Mouse (Mus musculus): ENCODE measurements around the gene Tsr1. TPM values are rescaled to one million over a fixed set of nuclear protein-coding genes. Genes with fewer than 3 reads are reported as not detected.

Gene Tsr1
- total RNA-seq, 2 experiments from 2014 or later: 10.0 to 13.9 TPM

DNA sequence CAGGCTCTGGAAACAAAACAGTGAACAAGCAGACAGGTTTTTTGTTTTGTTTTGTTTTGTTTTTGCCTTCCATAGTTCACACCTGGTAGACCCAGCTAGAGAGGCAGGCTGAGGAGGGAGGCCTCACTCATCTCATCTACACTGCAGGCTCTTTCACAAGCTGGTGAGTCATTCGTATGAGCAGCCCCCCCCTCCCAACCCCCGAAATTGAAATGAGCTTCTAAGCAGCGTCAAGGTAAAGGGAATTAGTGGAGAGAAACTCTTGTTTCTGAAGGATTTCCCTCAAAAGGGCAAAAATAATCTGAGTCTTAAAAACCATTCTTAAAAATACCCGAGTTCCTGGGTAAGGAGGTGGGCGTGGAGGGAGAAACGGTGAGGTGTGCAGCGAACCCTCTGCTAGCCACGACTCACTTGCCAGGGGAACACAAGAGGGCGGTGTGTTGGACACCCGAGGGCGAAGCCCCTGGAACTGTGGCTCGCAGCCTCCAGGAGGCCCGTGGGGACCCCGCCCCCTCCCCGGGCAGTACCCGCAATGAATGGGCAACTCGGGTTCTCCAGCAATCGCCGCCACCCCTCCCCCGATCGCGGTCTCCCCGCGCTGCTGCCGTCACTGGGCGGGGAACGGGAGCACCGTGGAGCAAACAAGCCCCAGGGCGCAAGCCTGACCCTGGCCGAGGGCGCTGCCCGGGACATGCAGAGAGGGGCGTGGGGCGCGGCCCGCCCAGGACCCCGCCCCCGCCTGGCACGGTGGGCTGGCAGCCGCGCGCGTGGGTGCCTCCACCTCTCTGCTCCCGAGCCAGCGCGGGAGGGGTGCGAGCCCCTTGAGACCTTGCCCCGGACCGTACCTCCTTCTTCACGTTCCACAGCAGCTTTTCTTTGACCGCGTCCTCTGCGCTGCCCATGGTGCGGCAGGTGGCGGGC is 1.6 kb upstream of the Tsr1 start:
- no peak for ATAC-seq (replicated peaks; ENCODE audit: low FRiP score, poor library complexity, severe bottlenecking)

DNA sequence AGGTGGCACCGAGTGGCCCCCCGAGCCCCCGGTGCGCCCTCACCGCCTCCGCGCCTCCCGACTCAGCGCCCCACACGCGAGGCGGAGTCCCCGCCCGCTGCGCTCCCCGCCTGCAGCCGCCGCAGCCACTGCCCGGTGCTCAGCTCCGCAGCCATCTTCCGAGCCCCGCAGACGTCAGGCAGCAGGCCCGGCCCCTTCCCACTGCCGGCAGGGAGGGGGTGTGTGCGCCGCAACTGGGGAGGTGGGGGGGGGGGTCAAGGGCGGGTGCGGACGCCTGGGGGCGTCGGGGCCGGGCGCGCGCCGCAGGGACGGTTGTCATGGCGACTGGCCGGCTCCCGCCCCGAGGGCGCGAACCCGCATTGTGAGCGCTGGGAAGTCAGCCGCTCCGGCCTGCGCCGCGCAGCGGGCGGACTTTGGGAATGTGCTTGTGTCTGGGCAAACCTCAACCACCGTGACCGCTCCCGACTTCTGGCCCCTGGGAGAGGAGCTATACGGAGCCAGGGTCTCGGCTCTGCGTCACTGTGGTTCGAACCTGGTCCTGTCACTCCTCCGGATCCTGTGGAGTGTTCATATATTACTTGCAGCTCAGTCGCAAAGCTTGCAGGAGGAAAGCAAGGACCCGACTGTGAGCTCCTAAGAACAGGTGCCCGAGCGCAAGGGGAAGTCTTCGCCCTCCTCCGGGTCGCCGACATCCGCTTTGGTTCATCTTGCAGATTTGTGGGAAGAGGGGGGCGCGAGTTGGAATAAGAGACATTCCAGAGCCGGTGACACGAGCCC is 782 bp upstream of the Tsr1 start, which contains the start of gene Sgsm2:
Gene Sgsm2 (minus strand): TSS at position 160 of the 777 bp plus-strand sequence.
- ATAC-seq (replicated peaks; ENCODE audit: low FRiP score, poor library complexity, severe bottlenecking): peak; percentile 33; the same call in 1 of the 2 replicates

DNA sequence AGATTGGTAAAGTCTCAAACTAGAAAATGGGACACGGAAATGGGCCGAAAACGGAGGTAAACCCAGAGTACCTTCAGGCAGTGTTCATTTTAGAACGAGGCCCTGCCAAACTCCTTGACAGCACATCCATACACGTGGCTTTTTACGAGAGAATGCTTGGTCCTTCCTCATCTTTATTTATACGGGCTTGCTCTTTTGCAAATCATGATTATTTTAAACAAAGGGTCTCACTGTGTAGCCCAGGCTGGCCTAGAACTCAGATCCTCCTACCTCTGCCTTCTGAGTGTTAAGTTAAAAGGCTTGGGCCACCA is 601 bp downstream of the Tsr1 start:
- no peak for ATAC-seq (replicated peaks; ENCODE audit: low FRiP score, poor library complexity, severe bottlenecking)

DNA sequence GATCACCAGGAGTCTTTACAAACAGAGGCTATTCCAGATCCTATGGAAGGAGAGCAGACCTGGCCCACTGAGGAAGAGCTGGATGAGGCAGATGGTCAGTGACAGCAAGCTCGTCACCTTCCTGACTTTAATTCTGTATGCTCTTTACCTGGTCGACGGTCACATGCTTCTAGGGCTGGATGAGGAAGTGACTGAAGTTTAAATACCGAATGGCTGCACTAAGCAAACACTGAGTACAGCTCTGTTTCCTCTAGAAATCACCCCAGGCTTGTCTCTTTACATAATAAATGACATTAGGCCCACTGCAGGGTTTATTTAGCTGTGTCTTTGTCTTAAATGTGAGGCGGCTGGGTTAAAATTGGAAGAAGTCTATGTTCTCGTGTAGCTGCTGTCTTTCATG is 3.7 kb downstream of the Tsr1 start:
- no peak for ATAC-seq (replicated peaks; ENCODE audit: low FRiP score, poor library complexity, severe bottlenecking)

DNA sequence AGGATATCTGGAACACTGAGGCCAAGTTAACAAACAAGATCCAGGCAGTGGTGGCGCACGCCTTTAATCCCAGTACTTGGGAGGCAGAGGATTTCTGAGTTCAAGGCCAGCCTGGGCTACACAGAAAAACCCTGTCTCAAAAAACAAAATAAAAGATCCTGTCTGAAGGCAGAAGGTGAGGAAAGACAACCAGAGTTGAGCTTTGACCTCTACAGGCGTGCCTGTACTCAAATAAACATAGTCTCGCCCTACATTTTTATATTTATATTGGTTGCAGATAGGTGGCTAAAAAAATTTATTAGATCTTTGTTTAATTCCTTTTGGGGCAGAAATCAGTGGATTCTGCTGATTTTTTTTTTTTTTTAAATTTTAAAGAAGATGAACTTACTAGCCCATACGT is 4.5 kb downstream of the Tsr1 start:
- no peak for ATAC-seq (replicated peaks; ENCODE audit: low FRiP score, poor library complexity, severe bottlenecking)

DNA sequence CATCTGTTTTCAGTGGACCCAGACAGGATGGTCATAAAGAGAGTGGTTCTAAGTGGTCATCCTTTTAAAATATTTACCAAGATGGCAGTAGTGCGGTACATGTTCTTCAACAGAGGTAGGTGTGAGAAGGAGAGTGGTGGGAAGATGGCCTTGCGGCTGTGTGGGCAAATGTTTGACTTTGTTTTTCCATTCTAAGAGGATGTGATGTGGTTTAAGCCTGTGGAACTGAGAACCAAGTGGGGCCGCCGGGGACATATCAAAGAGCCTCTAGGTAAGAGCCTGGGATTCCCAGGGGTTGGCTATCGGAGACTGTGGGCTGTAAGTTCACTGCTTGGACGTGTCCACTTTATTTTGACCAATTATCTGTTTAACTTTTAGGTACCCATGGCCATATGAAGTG is 10.0 kb downstream of the Tsr1 start:
- ATAC-seq (replicated peaks; ENCODE audit: low FRiP score, poor library complexity, severe bottlenecking): no peak

DNA sequence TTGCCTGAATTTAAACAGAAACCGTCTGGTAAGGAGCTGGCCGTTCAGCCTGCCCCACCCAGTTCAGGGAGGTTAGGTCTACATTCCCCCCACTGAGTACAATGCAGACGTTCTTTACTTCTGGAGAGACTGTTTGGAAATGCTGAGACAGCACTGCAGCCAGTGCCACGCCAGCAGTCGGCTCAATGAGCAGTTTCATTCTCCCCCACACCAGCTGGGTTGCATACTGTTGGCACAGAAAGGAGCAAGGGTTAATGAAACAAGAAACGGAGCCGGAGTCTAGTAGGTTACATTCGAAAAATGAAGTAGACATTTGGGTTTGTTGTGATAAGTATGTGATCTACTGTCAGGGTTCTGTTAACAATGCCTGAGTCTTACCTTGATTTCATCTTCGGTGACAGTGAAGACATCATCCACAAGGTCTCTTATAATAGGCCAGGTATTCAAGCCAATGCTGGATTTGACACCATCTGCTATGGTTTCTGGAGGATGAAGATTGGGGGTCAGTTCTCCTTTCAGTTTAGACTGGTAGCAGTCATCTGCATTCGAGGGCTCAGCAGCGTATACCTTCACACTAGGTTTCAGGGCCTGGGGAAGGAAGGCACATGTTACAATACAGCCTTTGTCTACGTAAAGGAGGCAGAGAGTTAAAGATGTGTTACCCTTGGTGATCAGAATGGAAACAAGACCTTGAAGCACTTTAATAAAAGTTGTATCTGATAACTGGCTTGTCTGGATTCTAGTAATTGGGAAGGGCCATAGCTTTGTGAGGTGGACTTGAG is 10.9 kb downstream of the Tsr1 start:
- ATAC-seq (replicated peaks; ENCODE audit: low FRiP score, poor library complexity, severe bottlenecking): no peak

DNA sequence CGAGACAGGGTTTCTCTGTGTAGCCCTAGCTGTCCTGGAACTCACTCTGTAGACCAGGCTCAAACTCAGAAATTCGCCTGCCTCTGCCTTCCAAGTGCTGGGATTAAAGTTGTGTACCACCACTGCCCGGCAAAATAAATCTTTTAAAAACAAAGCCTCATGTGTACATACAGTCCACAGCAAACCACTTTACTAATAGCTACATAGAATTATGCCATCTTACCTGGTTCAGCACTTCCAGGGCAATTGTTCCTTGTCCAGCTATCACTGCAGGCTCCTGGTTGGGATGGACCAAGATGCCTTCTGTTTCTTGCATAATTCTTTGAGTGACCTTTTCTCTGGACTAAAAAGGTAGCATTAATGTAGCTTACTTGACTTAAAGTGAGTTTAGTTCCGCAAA is 12.1 kb downstream of the Tsr1 start:
- no peak for ATAC-seq (replicated peaks; ENCODE audit: low FRiP score, poor library complexity, severe bottlenecking)

DNA sequence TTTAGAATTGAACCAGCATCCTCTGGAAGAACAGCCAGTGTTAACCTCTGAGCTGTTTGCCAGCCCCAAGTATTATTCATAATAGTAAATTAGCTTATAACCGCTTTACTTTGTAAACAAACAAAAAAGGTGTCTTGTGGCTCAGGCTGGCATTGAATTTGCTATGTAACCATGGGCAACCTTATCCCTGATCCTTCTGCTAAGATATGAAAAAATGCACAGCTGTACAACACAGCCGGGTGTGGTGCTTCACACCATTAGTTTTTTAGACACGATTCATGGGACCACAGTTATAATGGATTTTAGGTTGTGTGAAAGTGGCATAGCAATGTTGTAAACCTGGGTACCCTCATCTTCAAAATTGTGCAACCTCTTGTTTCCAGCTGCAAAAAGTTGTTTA is 14.6 kb downstream of the Tsr1 start:
- ATAC-seq (replicated peaks; ENCODE audit: low FRiP score, poor library complexity, severe bottlenecking): no peak

DNA sequence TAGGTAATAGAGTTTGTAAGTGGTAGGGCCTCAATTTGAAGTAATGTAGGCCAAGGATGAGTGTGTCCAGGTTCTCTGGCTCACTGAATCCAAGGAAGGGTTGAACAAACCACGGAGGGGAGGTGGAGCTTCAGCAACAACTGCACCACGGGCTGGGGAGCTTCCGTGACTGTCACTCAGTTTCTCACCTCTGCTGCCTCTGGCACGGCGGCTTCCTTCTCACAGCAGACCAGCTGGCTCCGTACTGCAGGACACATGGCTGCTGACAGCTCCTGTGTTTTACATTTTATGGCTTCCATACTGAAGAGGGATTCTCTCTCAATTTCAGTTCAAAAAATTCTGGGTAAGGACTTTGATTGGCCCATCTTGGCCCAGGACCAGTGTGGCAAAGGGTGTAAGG is 21.4 kb downstream of the Tsr1 start:
- ATAC-seq (replicated peaks; ENCODE audit: low FRiP score, poor library complexity, severe bottlenecking): no peak

DNA sequence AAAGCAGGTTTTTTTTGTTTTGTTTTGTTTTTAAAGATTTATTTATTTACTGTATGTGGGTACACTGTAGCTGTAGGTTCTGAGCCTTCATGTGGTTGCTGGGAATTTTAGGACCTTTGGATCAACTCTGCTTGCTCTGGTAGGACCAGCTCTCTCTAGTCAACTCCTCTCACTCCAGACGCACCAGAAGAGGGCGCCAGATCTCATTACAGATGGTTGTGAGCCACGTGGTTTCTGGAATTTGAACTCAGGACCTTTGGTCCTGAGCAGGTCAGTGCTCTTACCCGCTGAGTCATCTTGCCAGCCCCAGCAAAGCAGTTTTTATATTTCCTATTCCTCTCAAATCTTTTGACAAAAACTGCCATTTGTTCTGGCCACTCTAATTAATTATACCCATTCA is 26.3 kb downstream of the Tsr1 start:
- no peak for ATAC-seq (replicated peaks; ENCODE audit: low FRiP score, poor library complexity, severe bottlenecking)

DNA sequence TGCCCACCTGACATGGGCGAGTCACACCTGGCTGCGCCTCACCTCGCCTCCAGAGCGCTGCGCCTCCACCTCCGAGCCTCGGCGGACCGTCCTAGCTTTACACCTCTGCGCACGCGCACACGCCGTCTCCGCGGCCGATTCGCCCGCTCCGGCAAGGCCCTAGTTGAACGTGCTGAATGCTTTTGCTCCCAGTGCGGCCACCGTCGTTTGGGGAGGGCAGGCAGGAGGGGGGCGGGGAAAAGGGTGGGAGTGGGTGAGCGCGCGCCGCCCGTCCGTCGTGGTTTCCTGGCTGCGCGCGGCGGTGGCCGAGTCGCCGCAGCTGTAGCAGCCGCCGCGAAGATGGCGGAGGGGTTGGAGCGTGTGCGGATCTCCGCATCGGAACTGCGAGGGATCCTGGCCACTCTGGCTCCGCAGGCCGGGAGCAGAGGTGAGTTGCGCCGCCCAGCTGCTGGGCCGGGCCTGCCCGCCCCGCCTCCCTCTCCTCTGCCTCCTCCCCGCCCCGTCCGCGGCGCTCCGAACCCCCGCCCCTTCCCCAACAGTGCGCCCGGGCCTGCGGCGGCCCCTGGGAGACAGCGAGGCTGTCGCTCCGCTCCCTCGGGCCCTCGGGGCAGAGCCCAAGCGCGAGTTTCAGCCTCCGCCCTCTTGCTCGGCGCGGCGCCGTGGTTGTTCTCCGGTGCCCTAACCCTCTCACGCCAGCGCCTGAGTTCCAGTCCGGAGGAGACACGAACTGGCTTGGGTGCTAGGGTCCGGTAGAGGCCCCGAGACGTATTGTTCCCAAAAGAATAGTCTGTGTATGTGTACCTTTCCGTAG is 27.9 kb downstream of the Tsr1 start, which contains the start of the genes Smg6 and Srr:
Gene Smg6 (plus strand): TSS at position 247 of the 811 bp plus-strand sequence.
Gene Srr (minus strand): TSS at position 372 of the 811 bp plus-strand sequence.
- peak; percentile 85 for ATAC-seq (replicated peaks; ENCODE audit: low FRiP score, poor library complexity, severe bottlenecking)

DNA sequence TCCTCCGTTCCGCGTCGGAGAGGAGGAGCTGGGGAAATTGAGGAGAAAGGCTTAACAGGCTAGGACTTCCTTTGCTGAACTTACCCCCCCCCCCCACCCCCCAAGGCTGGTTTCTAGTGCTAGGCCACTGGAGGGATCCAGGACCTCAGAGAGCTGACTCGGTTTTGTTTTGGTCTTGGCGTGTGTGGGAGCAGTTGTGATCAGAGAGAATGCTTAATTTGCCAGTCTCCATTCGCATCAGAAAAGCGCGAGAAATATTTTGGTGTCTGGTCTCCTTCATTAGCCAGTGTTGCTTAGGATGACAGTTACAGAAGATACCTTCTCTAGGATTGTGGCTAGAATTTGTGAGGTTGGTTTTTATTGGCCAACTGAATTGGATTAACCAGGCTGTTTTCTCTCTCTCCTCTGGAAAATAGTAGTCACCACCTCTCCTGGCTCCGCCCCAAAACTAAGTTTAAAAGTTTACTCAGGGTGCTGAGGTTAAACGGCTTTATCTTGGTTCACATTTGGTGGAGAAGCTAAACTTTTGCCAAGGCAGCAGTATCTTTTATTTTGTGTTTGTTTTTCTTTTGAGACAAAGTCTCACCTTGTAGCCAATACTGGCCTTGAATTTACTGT is 28.6 kb downstream of the Tsr1 start:
- peak; percentile 72 for ATAC-seq (replicated peaks; ENCODE audit: low FRiP score, poor library complexity, severe bottlenecking)

DNA sequence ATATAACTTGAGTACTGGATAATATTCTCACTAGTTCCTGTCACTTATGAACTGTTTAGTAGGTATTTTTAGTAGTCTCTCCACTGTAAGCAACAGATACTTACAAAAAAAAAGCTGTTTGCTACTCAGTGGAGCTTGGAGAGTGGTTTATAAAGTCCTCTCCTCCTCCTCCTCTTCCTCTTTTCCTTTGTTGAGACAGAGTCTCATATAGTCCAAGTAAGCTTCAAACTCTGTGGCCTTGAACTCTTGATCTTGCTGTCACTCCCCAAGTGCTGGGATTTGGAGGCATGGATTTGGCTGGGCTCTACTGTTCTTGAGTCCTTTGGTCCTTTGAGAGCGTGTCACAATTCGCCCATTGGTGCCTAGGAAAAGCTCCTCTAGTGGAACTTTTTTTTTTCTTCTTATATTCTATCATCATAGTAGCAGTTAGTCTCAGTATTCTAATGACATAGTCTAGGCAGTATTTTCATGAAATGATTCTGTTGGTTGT is 29.4 kb downstream of the Tsr1 start:
- no peak for ATAC-seq (replicated peaks; ENCODE audit: low FRiP score, poor library complexity, severe bottlenecking)

DNA sequence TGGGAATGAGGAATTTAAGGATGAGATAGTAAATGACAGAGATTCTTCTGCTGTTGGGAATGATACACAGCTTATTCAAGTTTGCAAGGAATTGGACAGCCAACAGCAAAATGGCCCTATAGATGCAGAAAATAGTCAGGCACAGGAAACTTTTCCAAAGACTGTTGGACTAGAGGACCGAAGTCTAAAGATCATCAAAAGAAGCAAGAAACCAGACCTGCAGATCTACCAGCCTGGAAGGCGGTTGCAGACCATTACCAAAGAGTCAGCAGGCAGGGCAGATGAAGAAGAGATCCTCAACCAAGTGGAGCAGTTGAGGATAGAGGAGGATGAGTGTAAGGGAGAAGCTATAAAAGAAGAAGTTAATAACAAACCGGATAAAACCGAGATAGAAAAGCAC is 31.2 kb downstream of the Tsr1 start:
- ATAC-seq (replicated peaks; ENCODE audit: low FRiP score, poor library complexity, severe bottlenecking): no peak

DNA sequence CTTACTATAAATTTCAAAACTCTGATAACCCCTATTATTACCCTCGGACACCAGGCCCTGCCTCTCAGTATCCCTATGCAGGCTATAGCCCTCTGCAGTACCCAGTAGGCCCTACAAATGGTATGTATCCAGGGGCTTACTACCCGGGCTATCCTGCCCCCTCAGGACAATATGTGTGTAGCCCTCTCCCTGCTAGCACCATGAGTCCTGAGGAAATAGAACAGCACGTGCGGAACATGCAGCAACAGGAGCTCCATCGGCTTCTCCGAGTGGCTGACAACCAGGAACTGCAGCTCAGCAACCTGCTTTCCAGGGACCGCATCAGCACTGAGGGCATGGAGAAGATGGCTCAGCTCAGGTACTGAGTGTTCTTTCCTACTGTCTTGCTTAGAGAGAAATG is 32.5 kb downstream of the Tsr1 start:
- ATAC-seq (replicated peaks; ENCODE audit: low FRiP score, poor library complexity, severe bottlenecking): no peak

DNA sequence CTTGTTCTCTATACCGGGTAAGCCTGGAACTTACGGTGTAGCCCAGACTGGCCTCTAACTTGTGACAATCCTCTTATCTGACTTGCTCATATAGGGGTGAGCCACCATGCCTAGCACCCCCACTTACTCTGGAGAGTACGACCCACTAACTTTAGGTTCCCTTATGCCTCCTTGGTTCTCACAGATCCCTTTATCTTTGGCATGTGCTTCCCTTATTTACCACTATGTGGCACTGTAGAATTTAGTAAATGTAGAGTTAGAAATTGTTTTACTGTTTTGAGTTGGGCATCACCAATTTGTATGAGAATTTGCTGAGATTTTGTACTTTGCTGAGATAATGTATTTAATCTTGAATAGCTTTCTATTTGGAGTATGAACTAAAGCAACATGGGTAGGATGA is 48.5 kb downstream of the Tsr1 start:
- ATAC-seq (replicated peaks; ENCODE audit: low FRiP score, poor library complexity, severe bottlenecking): peak; percentile 75

DNA sequence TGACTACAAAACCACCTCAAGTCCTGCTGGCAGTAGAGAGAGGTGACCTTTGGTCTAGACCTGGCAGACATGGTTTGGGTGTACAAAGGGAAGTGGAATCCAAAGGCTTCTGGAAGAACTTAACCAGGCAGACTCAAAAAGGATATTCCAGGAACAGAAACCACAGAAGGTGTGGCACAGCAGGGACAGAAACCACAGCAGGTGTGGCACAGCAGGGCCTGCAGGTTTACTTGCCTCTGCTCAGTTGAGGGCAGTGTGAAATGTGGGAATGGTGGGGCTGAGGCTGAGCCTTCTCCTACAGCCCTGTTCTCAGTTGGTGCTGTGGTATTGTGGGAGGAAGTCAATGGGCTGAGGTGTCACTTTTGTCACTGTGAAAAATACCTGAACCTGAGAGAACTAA is 57.0 kb downstream of the Tsr1 start:
- ATAC-seq (replicated peaks; ENCODE audit: low FRiP score, poor library complexity, severe bottlenecking): no peak

DNA sequence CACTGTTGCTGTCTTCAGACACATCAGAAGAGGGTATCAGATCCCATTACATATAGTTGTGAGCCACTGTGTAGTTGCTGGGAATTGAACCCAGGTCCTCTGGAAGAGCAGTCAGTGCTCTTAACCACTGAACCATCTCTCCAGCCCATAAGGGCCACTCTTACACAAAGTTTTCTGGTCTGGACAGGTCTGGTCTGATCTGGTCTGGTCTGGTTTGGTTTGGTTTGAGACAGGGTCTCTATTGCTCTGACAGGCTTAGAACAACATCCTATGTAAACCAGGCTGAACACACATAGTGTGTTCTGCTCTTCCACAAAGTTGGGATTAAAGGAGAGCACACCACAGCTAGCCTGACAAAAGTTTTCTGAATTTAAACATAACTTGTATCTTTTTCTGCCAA is 58.1 kb downstream of the Tsr1 start:
- ATAC-seq (replicated peaks; ENCODE audit: low FRiP score, poor library complexity, severe bottlenecking): no peak
